Comparison of ENCODE assay signal across 8 mouse cellular contexts in genomic region chr8:84973803-84974542, GRCm38 (mm10). TPM values are rescaled to one million over a fixed set of nuclear protein-coding genes. Genes with fewer than 3 reads are reported as not detected.
A peak's percentile ranks its signal among the peaks of the same experiment; 100 is the strongest.
DNase-seq lines count a peak whose midpoint lies in the region; ATAC-seq and TF ChIP-seq lines count a peak whose summit lies in the region.

No protein-coding gene starts in this region.

- H3K36me3 ChIP-seq in kidney, embryonic 15.5 days, result peaks cover 44% of the 10 kb centered on the region

- no peak for TF ChIP-seq POLR2A in cerebellum, adult 2 months (IDR thresholded peaks at IDR 0.05; ENCODE audit: borderline replicate concordance, insufficient read depth, low read length)

- H3K27ac ChIP-seq in cerebellum, adult 2 months (ENCODE audit: insufficient read depth, low read length), result no peak overlapping the region
- 0 out of 2 replicates have a peak overlapping the region, but pooled peaks have one; percentile 56 for H3K27ac ChIP-seq in kidney, embryonic 15.5 days

- H3K4me2 ChIP-seq in kidney, embryonic 15.5 days, result no peak overlapping the region

- no peak overlapping the region for H3K4me3 ChIP-seq in cerebellum, adult 2 months (replicated peaks; ENCODE audit: insufficient read depth, low read depth, low read length)
- H3K4me3 ChIP-seq in kidney, embryonic 15.5 days (replicated peaks), result no peak overlapping the region

- no peaks in the 10 kb centered on the region for H3K9me3 ChIP-seq in kidney, embryonic 15.5 days (replicated peaks)

- H3K9ac ChIP-seq in kidney, embryonic 15.5 days, result no peak overlapping the region

- 29% methylated on average over 4 of the region's 4 CpGs for WGBS in cerebellum, adult 2 months
- 60% methylated on average over 4 of the region's 4 CpGs for WGBS in kidney, embryonic 15.5 days

- peaks cover 2% of the 10 kb centered on the region; the same call in 1 of the 2 replicates for H3K4me1 ChIP-seq in cerebellum, adult 2 months (ENCODE audit: control insufficient read depth, insufficient read depth, low read length)
- peaks cover 54% of the 10 kb centered on the region for H3K4me1 ChIP-seq in kidney, embryonic 15.5 days

- peak; percentile 60 to 70 for DNase-seq in cerebellum, adult 2 months
- DNase-seq in cerebellum, adult 8-10 months, result no peak
- DNase-seq in ovary, postnatal 36 days (ENCODE audit: low spot score), result peak; percentile 52
- no peak for DNase-seq in ovary, postnatal 10 days (ENCODE audit: low spot score)
- DNase-seq in embryo, embryonic 9.5 days (ENCODE audit: extremely low spot score), result peak; percentile 60
- peak; percentile 79 for DNase-seq in lung, postnatal 10 days
- DNase-seq in thymus, postnatal 4 days, result peak; percentile 42

- no peaks in the 10 kb centered on the region for H3K27me3 ChIP-seq in cerebellum, adult 2 months (ENCODE audit: control insufficient read depth, insufficient read depth, low read length)
- peaks cover 16% of the 10 kb centered on the region for H3K27me3 ChIP-seq in kidney, embryonic 15.5 days

- ATAC-seq in kidney, embryonic 15.5 days (replicated peaks; ENCODE audit: low FRiP score), result no peak

- TF ChIP-seq CTCF in cerebellum, adult 2 months (IDR thresholded peaks at IDR 0.05; ENCODE audit: borderline replicate concordance, insufficient read depth, low read depth, low read length), result peak; percentile 93

RNA-seq across cellular contexts. Expression of gene Rnaseh2a, which starts 4.4 kb away (rescaled TPM):
- 58.7 and 61.5 TPM in 2 replicates for polyA plus RNA-seq in cerebellum, adult 2 months (2012; rRNA removed)
- polyA plus RNA-seq in kidney, embryonic 15.5 days (2015; fragmentation: Nextera tagmentation; extraction: Ambion mirVana), result 125 and 129 TPM in 2 replicates

RNA-seq across cellular contexts. Expression of gene Junb, which starts 4.5 kb away (rescaled TPM):
- polyA plus RNA-seq in cerebellum, adult 2 months (2012; rRNA removed), result 12.8 and 13.5 TPM in 2 replicates
- 9.6 TPM in 2 replicates for polyA plus RNA-seq in kidney, embryonic 15.5 days (2015; fragmentation: Nextera tagmentation; extraction: Ambion mirVana)

RNA-seq across cellular contexts. Expression of gene Prdx2, which starts 4.6 kb away (rescaled TPM):
- 345 and 351 TPM in 2 replicates for polyA plus RNA-seq in cerebellum, adult 2 months (2012; rRNA removed)
- polyA plus RNA-seq in kidney, embryonic 15.5 days (2015; fragmentation: Nextera tagmentation; extraction: Ambion mirVana), result 808 and 824 TPM in 2 replicates

RNA-seq across cellular contexts. Expression of gene Gm49661, which starts 4.7 kb away (rescaled TPM):
- polyA plus RNA-seq in cerebellum, adult 2 months (2012; rRNA removed), result not detected in 2 replicates
- not detected in 2 replicates for polyA plus RNA-seq in kidney, embryonic 15.5 days (2015; fragmentation: Nextera tagmentation; extraction: Ambion mirVana)

RNA-seq across cellular contexts. Expression of gene Hook2, which starts 16.4 kb away (rescaled TPM):
- 14.1 and 14.2 TPM in 2 replicates for polyA plus RNA-seq in cerebellum, adult 2 months (2012; rRNA removed)
- 25.3 and 27.0 TPM in 2 replicates for polyA plus RNA-seq in kidney, embryonic 15.5 days (2015; fragmentation: Nextera tagmentation; extraction: Ambion mirVana)

Comparison
In these comparisons a context has a peak if more than half of its experiments do, and no peak if none do; other contexts are left out.
1. DNase-seq: peak in cerebellum, adult 2 months (2 of 2), ovary, postnatal 36 days (single experiment), embryo, embryonic 9.5 days (single experiment), lung, postnatal 10 days (single experiment) and thymus, postnatal 4 days (single experiment); none in cerebellum, adult 8-10 months (single experiment) and ovary, postnatal 10 days (single experiment).